Comparison of ENCODE assay signal across 8 mouse cellular contexts in genomic region chr7:25238015-25238706, GRCm38 (mm10). TPM values are rescaled to one million over a fixed set of nuclear protein-coding genes. Genes with fewer than 3 reads are reported as not detected.
DNase-seq lines count a peak whose midpoint lies in the region; ATAC-seq and TF ChIP-seq lines count a peak whose summit lies in the region.

No protein-coding gene starts in this region.

- peak; percentile 65 for TF ChIP-seq EP300 in heart, adult 2 months (IDR thresholded peaks at IDR 0.05; ENCODE audit: insufficient read depth, low read depth, low read length)

- H3K27me3 ChIP-seq in embryonic facial prominence, embryonic 14.5 days (replicated peaks; ENCODE audit: control insufficient read depth, insufficient read depth, low read length), result no peaks in the 10 kb centered on the region
- H3K27me3 ChIP-seq in heart, adult 2 months (ENCODE audit: control insufficient read depth, insufficient read depth, low read length), result no peaks in the 10 kb centered on the region
- H3K27me3 ChIP-seq in limb, embryonic 13.5 days, result no peaks in the 10 kb centered on the region
- no peaks in the 10 kb centered on the region for H3K27me3 ChIP-seq in midbrain, embryonic 16.5 days (ENCODE audit: control insufficient read depth, insufficient read depth, low read depth, low read length)

- H3K9ac ChIP-seq in embryonic facial prominence, embryonic 14.5 days (ENCODE audit: low read depth, low read length), result peak overlapping the region; percentile 99
- H3K9ac ChIP-seq in heart, adult 2 months (ENCODE audit: low read depth, low read length), result peak overlapping the region; percentile 35
- H3K9ac ChIP-seq in limb, embryonic 13.5 days, result peak overlapping the region; percentile 99; the same call in 1 of the 2 replicates
- peak overlapping the region; percentile 99 for H3K9ac ChIP-seq in midbrain, embryonic 16.5 days (ENCODE audit: low read depth, low read length)

- H3K4me1 ChIP-seq in embryonic facial prominence, embryonic 14.5 days (ENCODE audit: control insufficient read depth, insufficient read depth, low read length), result 0 out of 2 replicates have a peak, but pooled peaks cover 9% of the 10 kb centered on the region
- peaks cover 5% of the 10 kb centered on the region for H3K4me1 ChIP-seq in heart, adult 2 months (ENCODE audit: control insufficient read depth, insufficient read depth, low read length)
- H3K4me1 ChIP-seq in limb, embryonic 13.5 days, result peaks cover 41% of the 10 kb centered on the region
- H3K4me1 ChIP-seq in midbrain, embryonic 16.5 days (ENCODE audit: control insufficient read depth, insufficient read depth, low read length), result peaks cover 22% of the 10 kb centered on the region

- H3K4me2 ChIP-seq in embryonic facial prominence, embryonic 14.5 days (ENCODE audit: low read depth, low read length), result peak overlapping the region; percentile 78
- peak overlapping the region; percentile 84 for H3K4me2 ChIP-seq in limb, embryonic 13.5 days (replicated peaks)
- H3K4me2 ChIP-seq in midbrain, embryonic 16.5 days (ENCODE audit: low read length), result peak overlapping the region; percentile 52

- intact Hi-C loops in heart, adult 2 months (cut with DNase I), result loop anchor here (5.0 to 10.0 kb wide), 2 partner anchors 266 to 353 kb away; partner anchors contain the start of genes Rabac1 and Rps19

- peak; percentile 96 for DNase-seq in 3T3-L1 (ENCODE audit: low read depth, low spot score)
- peak; percentile 57 to 78 for DNase-seq in adrenal gland, postnatal 4 days (ENCODE audit: low spot score in 2 of 2)
- peak; percentile 99 for DNase-seq in embryonic facial prominence, embryonic 14.5 days (ENCODE audit: low spot score)
- DNase-seq in heart, adult 2 months, result peak; percentile 90 to 97
- peak; percentile 95 to 97 for DNase-seq in kidney, adult 8-10 months
- DNase-seq in spleen, postnatal 10 days (ENCODE audit: low spot score in 2 of 2), result peak; percentile 90 to 97

- TF ChIP-seq CTCF in heart, adult 2 months (IDR thresholded peaks at IDR 0.05), result no peak

- H3K4me3 ChIP-seq in embryonic facial prominence, embryonic 14.5 days (ENCODE audit: low read depth, low read length), result peak overlapping the region; percentile 96
- peak overlapping the region; percentile 64 for H3K4me3 ChIP-seq in heart, adult 2 months
- peak overlapping the region; percentile 95 for H3K4me3 ChIP-seq in limb, embryonic 13.5 days
- H3K4me3 ChIP-seq in midbrain, embryonic 16.5 days (ENCODE audit: low read depth, low read length), result peak overlapping the region; percentile 87

- peak; percentile 92 for ATAC-seq in embryonic facial prominence, embryonic 14.5 days (ENCODE audit: low read depth)
- peak; percentile 92 for ATAC-seq in limb, embryonic 13.5 days (ENCODE audit: low FRiP score, low read depth)
- peak; percentile 92 for ATAC-seq in midbrain, embryonic 16.5 days

- H3K36me3 ChIP-seq in embryonic facial prominence, embryonic 14.5 days (ENCODE audit: control insufficient read depth, insufficient read depth, low read length), result peaks cover 43% of the 10 kb centered on the region
- H3K36me3 ChIP-seq in heart, adult 2 months (ENCODE audit: control insufficient read depth, insufficient read depth, low read length), result no peaks in the 10 kb centered on the region
- peaks cover 45% of the 10 kb centered on the region for H3K36me3 ChIP-seq in limb, embryonic 13.5 days
- peaks cover 5% of the 10 kb centered on the region; the same call in 1 of the 2 replicates for H3K36me3 ChIP-seq in midbrain, embryonic 16.5 days (ENCODE audit: control insufficient read depth, insufficient read depth, low read length)

- under 1% methylated on average over 23 of the region's 23 CpGs for WGBS in embryonic facial prominence, embryonic 14.5 days
- under 1% methylated on average over 23 of the region's 23 CpGs for WGBS in heart, adult 2 months
- 0% methylated on average over 23 of the region's 23 CpGs for WGBS in limb, embryonic 13.5 days
- under 1% methylated on average over 23 of the region's 23 CpGs for WGBS in midbrain, embryonic 16.5 days

- peak overlapping the region; percentile 80 for H3K27ac ChIP-seq in embryonic facial prominence, embryonic 14.5 days (replicated peaks; ENCODE audit: low read depth, low read length)
- H3K27ac ChIP-seq in heart, adult 2 months, result peak overlapping the region; percentile 96
- peak overlapping the region; percentile 79 for H3K27ac ChIP-seq in limb, embryonic 13.5 days
- peak overlapping the region; percentile 74 for H3K27ac ChIP-seq in midbrain, embryonic 16.5 days (ENCODE audit: low read length)

- no peaks in the 10 kb centered on the region; the same call in 1 of the 2 replicates for H3K79me2 ChIP-seq in heart, adult 2 months (replicated peaks; ENCODE audit: control insufficient read depth, insufficient read depth, low read length)

- no peaks in the 10 kb centered on the region for H3K9me3 ChIP-seq in embryonic facial prominence, embryonic 14.5 days (ENCODE audit: control insufficient read depth, low read length)
- no peaks in the 10 kb centered on the region for H3K9me3 ChIP-seq in limb, embryonic 13.5 days
- no peaks in the 10 kb centered on the region for H3K9me3 ChIP-seq in midbrain, embryonic 16.5 days (replicated peaks; ENCODE audit: control insufficient read depth, low read length, poor library complexity, severe bottlenecking)

- peak; percentile 64; the same call in 1 of the 2 replicates for TF ChIP-seq POLR2A in heart, adult 2 months (IDR thresholded peaks at IDR 0.05; ENCODE audit: insufficient read depth, low read depth, low read length)

RNA-seq across cellular contexts. Expression of gene Gsk3a, which starts 0.5 kb away (rescaled TPM):
- total RNA-seq in adrenal gland, postnatal 4 days (2021), result 10 to 100 TPM; 84.8 to 89.3 TPM
- polyA plus RNA-seq in embryonic facial prominence, embryonic 14.5 days (2014; fragmentation: Nextera tagmentation; extraction: Ambion mirVana), result 14.3 and 14.8 TPM in 2 replicates
- 10 to 100 TPM; 61.7 to 69.4 TPM for total RNA-seq in heart, adult 2 months (2021)
- polyA plus RNA-seq in heart, adult 2 months (2012; rRNA removed), result 105 and 123 TPM in 2 replicates
- 11.9 and 13.0 TPM in 2 replicates for polyA plus RNA-seq in limb, embryonic 13.5 days (2015; fragmentation: Nextera tagmentation; extraction: Ambion mirVana)
- polyA plus RNA-seq in midbrain, embryonic 16.5 days (2015; fragmentation: Nextera tagmentation; extraction: Ambion mirVana), result 16.2 and 17.8 TPM in 2 replicates

RNA-seq across cellular contexts. Expression of gene Erf, which starts 12.4 kb away (rescaled TPM):
- total RNA-seq in adrenal gland, postnatal 4 days (2021), result 10 to 100 TPM; 47.5 to 50.4 TPM
- polyA plus RNA-seq in embryonic facial prominence, embryonic 14.5 days (2014; fragmentation: Nextera tagmentation; extraction: Ambion mirVana), result 23.3 and 26.0 TPM in 2 replicates
- 10 to 100 TPM; 16.5 to 21.2 TPM for total RNA-seq in heart, adult 2 months (2021)
- polyA plus RNA-seq in heart, adult 2 months (2012; rRNA removed), result 11.9 and 17.1 TPM in 2 replicates
- 25.6 and 26.6 TPM in 2 replicates for polyA plus RNA-seq in limb, embryonic 13.5 days (2015; fragmentation: Nextera tagmentation; extraction: Ambion mirVana)
- polyA plus RNA-seq in midbrain, embryonic 16.5 days (2015; fragmentation: Nextera tagmentation; extraction: Ambion mirVana), result 2.3 and 2.8 TPM in 2 replicates

RNA-seq across cellular contexts. Expression of gene Zfp526, which starts 16.9 kb away (rescaled TPM):
- 10 to 100 TPM; 15.9 to 16.3 TPM for total RNA-seq in adrenal gland, postnatal 4 days (2021)
- 4.1 and 4.4 TPM in 2 replicates for polyA plus RNA-seq in embryonic facial prominence, embryonic 14.5 days (2014; fragmentation: Nextera tagmentation; extraction: Ambion mirVana)
- 1 to 10 TPM; 7.4 to 9.6 TPM for total RNA-seq in heart, adult 2 months (2021)
- 6.9 and 8.1 TPM in 2 replicates for polyA plus RNA-seq in heart, adult 2 months (2012; rRNA removed)
- 2.3 and 2.8 TPM in 2 replicates for polyA plus RNA-seq in limb, embryonic 13.5 days (2015; fragmentation: Nextera tagmentation; extraction: Ambion mirVana)
- polyA plus RNA-seq in midbrain, embryonic 16.5 days (2015; fragmentation: Nextera tagmentation; extraction: Ambion mirVana), result 1.7 TPM in 2 replicates

RNA-seq across cellular contexts. Expression of gene Dedd2, which starts 17.7 kb away (rescaled TPM):
- total RNA-seq in adrenal gland, postnatal 4 days (2021), result 10 to 100 TPM; 15.6 to 16.4 TPM
- polyA plus RNA-seq in embryonic facial prominence, embryonic 14.5 days (2014; fragmentation: Nextera tagmentation; extraction: Ambion mirVana), result 8.3 and 9.4 TPM in 2 replicates
- total RNA-seq in heart, adult 2 months (2021), result 10 to 100 TPM; 14.3 to 18.4 TPM
- polyA plus RNA-seq in heart, adult 2 months (2012; rRNA removed), result 18.7 and 21.7 TPM in 2 replicates
- 10.2 and 10.5 TPM in 2 replicates for polyA plus RNA-seq in limb, embryonic 13.5 days (2015; fragmentation: Nextera tagmentation; extraction: Ambion mirVana)
- 14.1 and 14.6 TPM in 2 replicates for polyA plus RNA-seq in midbrain, embryonic 16.5 days (2015; fragmentation: Nextera tagmentation; extraction: Ambion mirVana)

RNA-seq across cellular contexts. Expression of gene Cic, which starts 29.3 kb away (rescaled TPM):
- 100 to 1,000 TPM; 162 to 174 TPM for total RNA-seq in adrenal gland, postnatal 4 days (2021)
- polyA plus RNA-seq in embryonic facial prominence, embryonic 14.5 days (2014; fragmentation: Nextera tagmentation; extraction: Ambion mirVana), result 48.8 and 49.0 TPM in 2 replicates
- 10 to 100 TPM; 62.8 to 62.9 TPM for total RNA-seq in heart, adult 2 months (2021)
- 37.7 and 41.6 TPM in 2 replicates for polyA plus RNA-seq in heart, adult 2 months (2012; rRNA removed)
- polyA plus RNA-seq in limb, embryonic 13.5 days (2015; fragmentation: Nextera tagmentation; extraction: Ambion mirVana), result 40.9 and 43.6 TPM in 2 replicates
- 33.8 and 38.8 TPM in 2 replicates for polyA plus RNA-seq in midbrain, embryonic 16.5 days (2015; fragmentation: Nextera tagmentation; extraction: Ambion mirVana)

Comparison
In these comparisons a context has a peak if more than half of its experiments do, and no peak if none do; other contexts are left out.
1. Peak in every context shown above with its lines: DNase-seq, ATAC-seq, H3K4me3 ChIP-seq and H3K27ac ChIP-seq.
2. H3K9ac ChIP-seq: peak in every context shown above with its lines; median percentile 99 in embryonic facial prominence, embryonic 14.5 days; 99 in limb, embryonic 13.5 days; 99 in midbrain, embryonic 16.5 days; 35 in heart, adult 2 months.